Mouse (Mus musculus) limb, embryonic 10.5 days (tissue): ENCODE measurements at regions not wholly inside any gene's neighbourhood (a gene's known extent, or its start where the extent isn't known, plus 50 kb on each side); places are given as distances from the start of the nearest gene placed in this dataset.

ENCODE experiments used
- DNase-seq: peaks from one replicate; pipeline ENCODE4 v3.0.0-alpha.2; 2017; ENCODE audit warnings: low spot score
- H3K27ac ChIP-seq: fragments of 300-500 bp; sonication (generic); 2 replicates; pipeline ENCODE4 v1.5.1; 2016; ENCODE audit warnings: mild to moderate bottlenecking
- H3K27me3 ChIP-seq: fragments of 300-500 bp; sonication (generic); 2 replicates; pipeline ENCODE4 v1.6.1; 2016; ENCODE audit warnings: low read depth, mild to moderate bottlenecking; ENCODE audit not compliant: poor library complexity, severe bottlenecking
- H3K36me3 ChIP-seq: fragments of 300-500 bp; sonication (generic); 2 replicates; pipeline ENCODE4 v1.6.1; 2016; ENCODE audit warnings: mild to moderate bottlenecking, moderate library complexity
- H3K4me1 ChIP-seq: fragments of 300-500 bp; sonication (generic); 2 replicates; pipeline ENCODE4 v1.6.1; 2016
- H3K4me3 ChIP-seq: fragments of 300-500 bp; sonication (generic); 2 replicates; pipeline ENCODE4 v1.5.1; 2016; ENCODE audit warnings: mild to moderate bottlenecking, moderate library complexity
- H3K9me3 ChIP-seq: fragments of 300-500 bp; sonication (generic); replicated peaks from 2 replicates; pipeline ENCODE4 v1.6.1; 2016; ENCODE audit warnings: mild to moderate bottlenecking
- WGBS: fragments of 180-500 bp; shearing (Covaris S2); methylation state at CpG from one replicate; pipeline ENCODE4 v1.1.7; 2016; 5-methylcytosine and 5-hydroxymethylcytosine counted together

- Histone ChIP-seq H3K4me3 (0 out of 2 replicates have a peak overlapping the region, but pooled peaks have one; percentile 18), H3K27me3 (peaks cover 4% of the 10 kb centered on the region; the same call in 1 of the 2 replicates), H3K27ac (peak overlapping the region; percentile 69), H3K4me1 (peaks cover 64% of the 10 kb centered on the region), H3K36me3 (no peaks in the 10 kb centered on the region), H3K9me3 (no peaks in the 10 kb centered on the region)
- peak; percentile 47 for DNase-seq
- 61% methylated on average over 13 of the region's 13 CpGs for WGBS
These were observed 70.9 kb downstream of the Asb1 start for GRCm38 (mm10) chr1:91611281-91611680.

- Histone ChIP-seq H3K4me1 (peaks cover 64% of the 10 kb centered on the region), H3K36me3 (no peaks in the 10 kb centered on the region), H3K27me3 (peaks cover 8% of the 10 kb centered on the region; the same call in 1 of the 2 replicates), H3K27ac (peak overlapping the region; percentile 69), H3K9me3 (no peaks in the 10 kb centered on the region), H3K4me3 (0 out of 2 replicates have a peak overlapping the region, but pooled peaks have one; percentile 18)
- peak; percentile 58 for DNase-seq
- WGBS, result 43% methylated on average over 16 of the region's 16 CpGs
These were observed 71.3 kb downstream of the Asb1 start for GRCm38 (mm10) chr1:91611694-91612093.

GRCm38 (mm10) chr1:91612912-91613311 is 72.6 kb downstream of the Asb1 start:
- peaks cover 60% of the 10 kb centered on the region for H3K4me1 ChIP-seq
- no peaks in the 10 kb centered on the region for H3K36me3 ChIP-seq
- no peaks in the 10 kb centered on the region for H3K9me3 ChIP-seq
- 81% methylated on average over 3 of the region's 3 CpGs for WGBS
- DNase-seq, result no peak
- H3K27ac ChIP-seq, result peak overlapping the region; percentile 56
- H3K27me3 ChIP-seq, result peaks cover 11% of the 10 kb centered on the region; the same call in 1 of the 2 replicates
- no peak overlapping the region for H3K4me3 ChIP-seq

- no peak overlapping the region for H3K4me3 ChIP-seq
- H3K27me3 ChIP-seq, result peaks cover 11% of the 10 kb centered on the region; the same call in 1 of the 2 replicates
- 82% methylated on average over 5 of the region's 5 CpGs for WGBS
- peaks cover 73% of the 10 kb centered on the region for H3K4me1 ChIP-seq
- no peak for DNase-seq
- H3K36me3 ChIP-seq, result no peaks in the 10 kb centered on the region
- H3K27ac ChIP-seq, result peak overlapping the region; percentile 32; the same call in 1 of the 2 replicates
- no peaks in the 10 kb centered on the region for H3K9me3 ChIP-seq
These were observed 75.1 kb downstream of the Asb1 start for GRCm38 (mm10) chr1:91615396-91615795.

GRCm38 (mm10) chr1:91618527-91619135 is 78.3 kb downstream of the Asb1 start:
- no peak for DNase-seq
- H3K27ac ChIP-seq, result peak overlapping the region; percentile 66
- no peak overlapping the region for H3K4me3 ChIP-seq
- H3K4me1 ChIP-seq, result peaks cover 44% of the 10 kb centered on the region
- 63% methylated on average over 14 of the region's 14 CpGs for WGBS
- peaks cover 11% of the 10 kb centered on the region; the same call in 1 of the 2 replicates for H3K27me3 ChIP-seq
- no peaks in the 10 kb centered on the region for H3K9me3 ChIP-seq
- no peaks in the 10 kb centered on the region for H3K36me3 ChIP-seq

GRCm38 (mm10) chr1:91621141-91621540 is 80.8 kb downstream of the Asb1 start:
- no peaks in the 10 kb centered on the region for H3K36me3 ChIP-seq
- peaks cover 14% of the 10 kb centered on the region; the same call in 1 of the 2 replicates for H3K27me3 ChIP-seq
- WGBS, result 81% methylated on average over 5 of the region's 5 CpGs
- peaks cover 44% of the 10 kb centered on the region for H3K4me1 ChIP-seq
- H3K9me3 ChIP-seq, result no peaks in the 10 kb centered on the region
- H3K27ac ChIP-seq, result no peak overlapping the region
- no peak overlapping the region for H3K4me3 ChIP-seq
- no peak for DNase-seq

- Histone ChIP-seq H3K4me3 (no peak overlapping the region), H3K27ac (no peak overlapping the region)
- WGBS, result 90% methylated on average over 5 of the region's 5 CpGs
These were observed 82.5 kb downstream of the Asb1 start for GRCm38 (mm10) chr1:91622874-91623273.

GRCm38 (mm10) chr1:91624028-91624427 is 83.7 kb downstream of the Asb1 start:
- Histone ChIP-seq H3K4me3 (no peak overlapping the region), H3K27me3 (0 out of 2 replicates have a peak, but pooled peaks cover 5% of the 10 kb centered on the region), H3K4me1 (peaks cover 26% of the 10 kb centered on the region), H3K9me3 (no peaks in the 10 kb centered on the region), H3K36me3 (no peaks in the 10 kb centered on the region), H3K27ac (peak overlapping the region; percentile 51; the same call in 1 of the 2 replicates)
- no peak for DNase-seq
- 66% methylated on average over 8 of the region's 8 CpGs for WGBS

More at GRCm38 (mm10) chr1:91622874-91623273, 82.5 kb downstream of the Asb1 start:
- no peaks in the 10 kb centered on the region for H3K9me3 ChIP-seq
- no peaks in the 10 kb centered on the region for H3K36me3 ChIP-seq
- DNase-seq, result no peak
- peaks cover 38% of the 10 kb centered on the region for H3K4me1 ChIP-seq
- H3K27me3 ChIP-seq, result 0 out of 2 replicates have a peak, but pooled peaks cover 5% of the 10 kb centered on the region

- WGBS, result 83% methylated on average over 11 of the region's 11 CpGs
- DNase-seq, result no peak
- Histone ChIP-seq H3K36me3 (no peaks in the 10 kb centered on the region), H3K27ac (peak overlapping the region; percentile 51; the same call in 1 of the 2 replicates), H3K4me3 (no peak overlapping the region), H3K9me3 (no peaks in the 10 kb centered on the region), H3K27me3 (0 out of 2 replicates have a peak, but pooled peaks cover 5% of the 10 kb centered on the region), H3K4me1 (peaks cover 24% of the 10 kb centered on the region)
These were observed 84.4 kb downstream of the Asb1 start for GRCm38 (mm10) chr1:91624531-91625300.

GRCm38 (mm10) chr1:91626090-91626489 is 85.7 kb downstream of the Asb1 start:
- H3K4me1 ChIP-seq, result peaks cover 24% of the 10 kb centered on the region
- no peak for DNase-seq
- 0 out of 2 replicates have a peak overlapping the region, but pooled peaks have one; percentile 51 for H3K27ac ChIP-seq
- 0 out of 2 replicates have a peak, but pooled peaks cover 5% of the 10 kb centered on the region for H3K27me3 ChIP-seq
- H3K9me3 ChIP-seq, result no peaks in the 10 kb centered on the region
- 48% methylated on average over 11 of the region's 11 CpGs for WGBS
- no peaks in the 10 kb centered on the region for H3K36me3 ChIP-seq
- H3K4me3 ChIP-seq, result no peak overlapping the region

GRCm38 (mm10) chr1:91630206-91630605 is 89.9 kb downstream of the Asb1 start:
- 0 out of 2 replicates have a peak, but pooled peaks cover 4% of the 10 kb centered on the region for H3K27me3 ChIP-seq
- no peaks in the 10 kb centered on the region for H3K36me3 ChIP-seq
- 59% methylated on average over 12 of the region's 12 CpGs for WGBS
- no peaks in the 10 kb centered on the region for H3K9me3 ChIP-seq
- H3K27ac ChIP-seq, result no peak overlapping the region
- H3K4me1 ChIP-seq, result peaks cover 25% of the 10 kb centered on the region
- no peak for DNase-seq
- H3K4me3 ChIP-seq, result no peak overlapping the region

- no peaks in the 10 kb centered on the region for H3K9me3 ChIP-seq
- no peak for DNase-seq
- H3K27me3 ChIP-seq, result no peaks in the 10 kb centered on the region
- H3K4me1 ChIP-seq, result peaks cover 17% of the 10 kb centered on the region
- H3K4me3 ChIP-seq, result no peak overlapping the region
- 83% methylated on average over 6 of the region's 6 CpGs for WGBS
- 0 out of 2 replicates have a peak overlapping the region, but pooled peaks have one; percentile 26 for H3K27ac ChIP-seq
- H3K36me3 ChIP-seq, result no peaks in the 10 kb centered on the region
These were observed 90.6 kb downstream of the Asb1 start for GRCm38 (mm10) chr1:91630871-91631410.
